Mouse (Mus musculus) cerebral cortex, adult 2 months (tissue): ENCODE results near the gene Tspan15.

ENCODE experiments used
- WGBS: fragments of 180-500 bp; shearing (Covaris S2); methylation state at CpG from one replicate; pipeline ENCODE4 v1.1.7; 2018; 5-methylcytosine and 5-hydroxymethylcytosine counted together

Tspan15 gene

DNA sequence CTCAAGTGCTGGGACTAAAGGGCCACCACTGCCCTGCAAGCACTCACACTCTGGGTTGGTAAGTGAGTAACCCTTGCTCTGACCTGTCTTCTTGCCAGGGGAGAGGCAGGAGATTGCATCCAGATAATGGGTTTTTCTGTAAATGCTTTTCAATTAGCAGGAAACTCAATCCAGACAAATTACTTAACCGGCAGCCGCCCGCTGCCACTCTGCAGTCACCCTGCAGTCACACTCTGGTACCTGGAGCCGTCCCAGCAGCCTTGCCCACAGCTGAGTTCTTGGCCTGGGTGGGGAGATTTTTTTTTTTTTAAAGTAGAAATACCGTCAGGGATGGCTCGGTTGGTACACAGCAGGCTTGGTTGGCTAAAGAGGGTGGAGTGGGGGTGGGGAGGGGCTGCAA is 2.9 kb downstream of the Tspan15 start:
- WGBS = 67% methylated on average over 6 of the region's 6 CpGs

GRCm38 (mm10) chr10:62225839-62226238 is 5.2 kb downstream of the Tspan15 start:
- WGBS = 83% methylated on average over 7 of the region's 7 CpGs

- 82% methylated on average over 6 of the region's 6 CpGs for WGBS
Measured at GRCm38 (mm10) chr10:62224231-62224630, 6.8 kb downstream of the Tspan15 start.

GRCm38 (mm10) chr10:62222777-62223176 is 8.3 kb downstream of the Tspan15 start:
- WGBS = 88% methylated on average over 17 of the region's 17 CpGs

DNA sequence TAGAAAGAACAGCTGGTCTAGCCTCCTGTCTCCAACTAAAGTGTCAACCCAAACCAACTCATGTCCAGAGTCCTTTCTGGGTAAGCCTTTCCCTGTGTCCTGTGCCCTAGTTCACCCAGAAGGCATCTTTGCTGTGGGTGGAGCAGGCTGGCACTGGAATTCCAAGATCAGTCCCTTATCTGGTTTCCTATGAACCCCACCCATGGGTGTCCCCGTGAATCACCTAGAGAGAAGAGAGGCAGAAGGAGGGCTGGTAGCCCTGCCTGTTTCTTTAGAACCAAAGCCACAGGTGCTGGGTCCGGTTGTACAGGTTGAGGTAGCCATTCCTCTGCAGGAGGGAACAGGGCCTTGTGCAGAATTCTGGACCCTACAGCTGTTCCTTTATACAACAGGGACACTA is 9.4 kb downstream of the Tspan15 start:
- 88% methylated on average over 2 of the region's 2 CpGs for WGBS

DNA sequence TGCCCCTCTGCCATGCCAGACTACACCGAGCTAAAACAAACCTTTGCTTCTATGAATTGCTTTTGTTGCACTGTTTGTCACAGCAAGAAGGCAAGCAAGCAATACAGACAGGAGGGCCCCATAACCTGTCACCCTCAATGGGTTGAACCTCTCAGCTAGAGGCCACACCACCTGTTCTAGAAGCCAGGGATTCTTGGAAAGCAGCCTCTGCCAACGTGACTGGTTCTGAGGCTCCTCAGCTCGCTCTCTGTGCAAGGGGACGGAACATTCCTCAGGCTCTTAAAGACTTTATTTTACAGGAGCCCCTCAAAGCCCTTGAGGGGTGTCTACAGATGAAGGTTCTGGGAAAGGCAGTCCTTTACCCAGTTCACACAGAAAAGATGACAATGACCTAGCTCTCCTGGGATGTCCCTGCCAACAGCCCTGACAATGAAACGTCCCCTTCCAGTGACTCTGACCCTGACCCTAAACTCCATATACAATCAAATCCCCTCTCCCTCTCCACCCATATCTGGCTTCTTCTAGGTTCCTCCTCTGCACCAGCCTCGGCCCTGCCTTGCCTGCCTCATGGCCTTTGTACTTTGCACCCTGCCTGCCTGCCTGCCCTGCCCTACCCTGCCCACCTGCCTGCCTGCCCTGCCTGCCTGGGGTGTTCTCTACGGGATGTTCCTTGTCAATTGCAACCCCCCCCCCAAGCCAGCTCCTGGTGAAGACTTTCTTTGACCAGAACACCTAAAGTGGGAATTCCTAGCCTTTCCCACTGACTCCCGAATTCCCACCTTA is 10.1 kb downstream of the Tspan15 start:
- WGBS = 82% methylated on average over 8 of the region's 8 CpGs

DNA sequence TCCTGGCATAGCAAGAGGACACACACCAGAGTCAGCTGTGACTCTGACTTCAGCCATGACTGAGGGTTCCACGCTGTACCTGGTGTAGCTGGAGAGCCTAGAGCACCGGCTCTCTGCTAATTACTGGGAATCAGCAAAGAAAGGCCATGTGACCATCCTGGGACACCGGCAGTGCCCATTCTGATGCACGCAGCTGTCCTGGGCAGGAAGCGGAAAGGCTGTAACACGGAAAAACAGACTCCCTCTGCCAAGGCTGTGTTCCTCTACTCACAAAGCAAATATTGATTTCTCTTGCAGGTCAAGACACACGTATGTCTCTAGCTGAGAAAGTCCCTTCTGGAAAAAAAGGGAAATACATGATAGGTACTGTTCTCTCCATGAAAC is 12.3 kb downstream of the Tspan15 start:
- WGBS = 72% methylated on average over 7 of the region's 7 CpGs

- WGBS = 94% methylated on average over 19 of the region's 19 CpGs
Measured at GRCm38 (mm10) chr10:62218044-62218788, 12.8 kb downstream of the Tspan15 start.

DNA sequence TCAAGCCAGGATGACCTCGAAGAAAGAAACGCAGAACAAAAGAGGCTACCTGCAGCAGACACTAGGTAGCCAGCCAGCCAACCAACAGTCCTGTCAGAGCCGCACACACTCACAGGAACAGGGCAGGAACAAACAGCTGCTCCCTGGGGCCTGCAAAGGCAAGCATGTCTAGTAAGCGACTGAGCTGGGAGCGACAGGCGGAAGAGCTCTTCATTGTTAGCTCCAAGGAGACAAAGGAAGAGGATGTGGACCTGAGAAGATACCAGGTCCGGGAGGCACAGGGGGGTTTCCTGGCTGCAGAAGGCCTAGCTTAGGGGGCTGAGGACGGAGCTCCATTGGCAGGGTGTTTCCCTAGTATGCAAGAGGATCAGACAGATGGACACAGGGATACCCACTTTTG is 13.9 kb downstream of the Tspan15 start:
- WGBS = 70% methylated on average over 8 of the region's 8 CpGs

DNA sequence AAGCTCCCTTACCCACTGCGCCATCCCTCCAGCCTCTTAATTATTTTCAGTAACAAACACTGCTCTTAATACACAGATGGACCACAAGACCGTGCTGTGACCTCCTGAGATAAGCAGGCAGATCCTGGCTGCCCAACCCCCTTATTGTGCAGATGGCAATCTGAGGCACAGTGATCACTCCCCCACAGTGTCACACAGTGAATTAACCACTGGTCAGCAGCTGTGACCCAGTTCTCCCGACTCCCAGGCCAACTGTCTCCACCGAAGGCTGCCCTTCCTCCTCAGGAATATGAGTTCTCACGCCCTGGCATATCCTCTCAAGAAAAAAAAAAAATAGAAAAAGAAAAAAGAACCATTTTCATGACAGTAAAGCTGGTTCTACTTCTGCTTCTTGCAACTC is 14.5 kb downstream of the Tspan15 start:
- 51% methylated on average over 5 of the region's 5 CpGs for WGBS

DNA sequence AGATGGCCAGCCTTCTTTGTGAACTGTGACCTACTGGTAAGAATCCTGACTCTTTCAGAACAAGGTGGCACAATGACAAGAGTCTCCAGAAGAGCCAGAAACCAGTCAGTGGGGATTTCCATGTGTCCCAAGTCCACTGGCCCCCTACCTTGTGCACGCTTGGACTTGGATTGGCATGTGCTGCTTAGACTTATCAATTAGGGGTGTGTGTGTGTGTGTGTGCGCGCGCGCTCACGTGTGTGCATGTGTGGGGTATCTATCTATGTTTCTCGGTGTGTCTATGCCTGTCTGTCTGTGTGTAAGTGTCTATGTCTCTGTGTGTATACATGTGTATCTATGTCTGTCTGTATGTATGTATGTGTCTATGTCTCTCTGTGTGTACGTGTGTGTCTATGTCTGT is 15.4 kb downstream of the Tspan15 start:
- 96% methylated on average over 8 of the region's 8 CpGs for WGBS

DNA sequence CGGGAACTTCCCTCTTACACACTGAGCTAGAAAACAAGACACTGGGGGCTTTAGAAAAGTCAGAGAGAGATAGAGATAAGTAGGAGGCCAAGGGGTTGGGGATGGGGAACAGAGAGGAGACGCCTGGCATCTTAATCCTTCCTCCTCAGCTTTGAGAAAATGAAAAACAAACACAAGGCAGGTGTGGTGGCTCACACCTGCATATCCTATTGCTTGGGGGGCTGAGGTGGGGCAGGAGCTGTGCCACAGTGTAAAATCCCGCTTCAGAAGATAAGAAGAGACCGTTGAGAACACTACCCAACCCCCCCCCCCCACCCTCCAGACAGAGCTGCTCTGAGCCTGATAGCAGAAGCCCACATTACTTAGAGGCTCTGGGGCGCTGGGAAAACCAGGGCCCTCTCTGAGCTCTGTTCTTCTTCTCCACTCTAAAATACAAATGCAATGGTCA is 15.9 kb downstream of the Tspan15 start:
- WGBS = 85% methylated on average over 5 of the region's 5 CpGs

DNA sequence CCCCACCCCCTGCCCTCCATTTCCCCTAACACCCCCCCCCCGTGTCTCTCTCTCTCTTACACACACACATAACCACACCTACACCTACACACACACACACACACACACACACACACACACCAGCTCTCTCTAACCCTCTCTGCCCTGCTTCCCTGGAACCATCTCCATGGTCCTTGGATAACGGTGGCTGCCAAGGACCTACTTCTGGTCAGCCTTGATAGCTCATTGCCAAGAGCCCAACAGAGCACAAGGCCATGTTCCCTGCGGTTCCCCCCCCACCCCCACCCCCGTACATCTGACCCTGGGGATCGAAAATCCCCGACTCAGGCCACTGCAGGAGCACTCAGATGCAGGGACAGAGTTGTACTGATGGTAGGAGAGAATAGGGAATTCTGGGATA is 19.7 kb downstream of the Tspan15 start:
- 72% methylated on average over 5 of the region's 6 CpGs for WGBS

- 73% methylated on average over 10 of the region's 10 CpGs for WGBS
Measured at GRCm38 (mm10) chr10:62208241-62208896, 22.7 kb downstream of the Tspan15 start.

- WGBS = 53% methylated on average over 6 of the region's 6 CpGs
Measured at GRCm38 (mm10) chr10:62202574-62202973, 28.5 kb downstream of the Tspan15 start.

DNA sequence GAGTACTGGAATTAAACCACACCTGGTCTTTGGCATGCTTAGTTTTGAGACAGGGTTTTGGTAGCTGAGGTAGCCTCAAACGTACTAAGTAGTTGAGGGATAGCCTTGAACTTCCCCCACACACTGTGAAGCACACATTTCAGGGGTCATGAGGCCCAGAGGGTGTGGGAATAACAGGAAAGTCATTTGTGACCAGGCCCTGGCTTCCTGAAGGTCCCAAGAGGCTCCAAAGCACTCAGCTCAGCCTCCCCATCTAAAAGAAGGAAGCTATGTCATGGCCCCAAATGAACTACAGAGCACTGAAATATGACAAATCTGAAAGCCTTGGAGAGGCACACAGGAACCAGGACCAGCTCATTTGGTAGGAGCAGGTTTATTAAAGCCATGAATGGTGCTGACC is 32.2 kb downstream of the Tspan15 start:
- 82% methylated on average over 1 of the region's 1 CpGs for WGBS

- 69% methylated on average over 4 of the region's 4 CpGs for WGBS
Measured at GRCm38 (mm10) chr10:62197403-62197802, 33.6 kb downstream of the Tspan15 start.

DNA sequence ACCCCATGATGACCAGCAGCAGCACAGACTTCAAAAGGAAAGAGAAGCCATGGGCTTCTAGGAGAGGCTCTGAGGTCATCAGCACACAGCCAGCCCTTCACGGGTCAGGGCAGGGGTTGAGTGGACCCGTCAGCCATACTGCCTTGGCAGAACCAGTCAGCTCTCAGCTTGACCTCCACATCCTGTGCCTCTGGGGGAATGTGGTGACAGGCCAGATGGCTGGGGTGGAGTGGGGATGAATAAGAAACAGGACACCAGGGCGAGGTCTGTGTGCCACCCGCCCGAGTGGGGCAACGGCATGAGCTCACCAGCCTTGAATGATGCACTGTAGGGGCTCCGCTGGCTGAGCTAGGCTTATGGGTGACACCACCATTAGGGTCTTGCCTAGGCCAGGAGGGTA is 35.7 kb downstream of the Tspan15 start:
- 64% methylated on average over 7 of the region's 7 CpGs for WGBS

- WGBS = 72% methylated on average over 6 of the region's 6 CpGs
Measured at GRCm38 (mm10) chr10:62194946-62195345, 36.1 kb downstream of the Tspan15 start.

DNA sequence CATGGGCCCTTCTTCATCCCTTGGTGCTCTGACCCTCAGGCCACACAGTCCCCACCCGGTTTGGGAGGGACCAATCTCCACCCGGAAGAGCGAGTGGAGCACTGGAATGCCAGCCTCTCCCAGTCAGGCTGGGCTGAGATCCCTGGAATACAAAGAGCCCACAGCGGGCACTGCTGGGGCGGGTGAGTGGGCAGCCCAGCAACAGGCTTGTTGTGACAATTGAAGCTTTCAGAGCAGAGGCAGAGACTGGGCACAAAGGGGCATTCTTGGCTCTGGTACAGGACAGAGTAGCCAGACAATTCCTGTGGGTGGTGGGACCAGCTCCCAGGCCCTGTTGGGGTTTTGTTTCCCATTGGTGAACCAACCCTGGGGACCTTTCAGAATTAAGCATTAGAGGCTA is 36.6 kb downstream of the Tspan15 start:
- 36% methylated on average over 5 of the region's 5 CpGs for WGBS

DNA sequence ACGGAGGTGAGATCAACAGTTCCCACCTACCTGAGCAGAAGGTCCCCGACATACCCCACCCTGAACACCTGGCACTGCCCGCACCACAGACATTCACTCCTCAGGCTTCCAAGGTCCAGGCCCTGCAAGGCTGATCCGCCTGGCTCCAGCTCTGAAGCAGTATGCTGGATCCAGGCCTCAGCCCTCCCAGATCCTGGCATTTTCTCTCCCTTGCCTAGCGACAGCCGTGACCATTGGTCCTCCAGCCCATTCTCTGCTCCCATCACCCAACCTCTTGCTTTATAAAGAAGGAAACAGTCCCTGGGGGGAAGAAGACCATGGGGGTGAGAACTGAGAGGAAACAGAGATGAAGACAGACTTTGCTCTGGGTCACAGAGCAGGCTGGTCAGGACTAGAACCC is 37.0 kb downstream of the Tspan15 start:
- WGBS = 64% methylated on average over 6 of the region's 6 CpGs

GRCm38 (mm10) chr10:62192701-62193157 is 38.3 kb downstream of the Tspan15 start:
- 30% methylated on average over 9 of the region's 9 CpGs for WGBS

DNA sequence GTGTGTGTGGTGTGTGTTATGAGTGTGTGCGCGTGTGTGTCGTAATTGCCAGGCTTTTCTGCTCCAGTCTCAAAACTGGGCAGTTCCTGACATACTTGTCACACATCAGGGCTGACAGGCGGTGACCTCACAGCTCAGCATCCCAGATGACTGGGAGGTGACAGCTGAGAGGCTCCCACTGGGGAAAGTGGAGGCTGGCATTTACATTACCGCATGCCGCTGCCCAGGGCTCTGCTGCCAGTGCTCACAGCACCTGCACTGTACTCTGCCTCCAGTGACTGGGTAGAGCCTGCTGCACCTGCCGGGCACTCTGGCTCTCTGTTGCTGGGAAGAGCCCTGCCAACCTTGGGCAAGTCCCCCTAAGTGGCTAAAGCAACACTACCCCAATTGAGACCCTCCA is 40.2 kb downstream of the Tspan15 start:
- WGBS = 82% methylated on average over 7 of the region's 7 CpGs
